Mouse (Mus musculus): Measurements from ENCODE around the gene Pex6. TPM values are rescaled to one million over a fixed set of nuclear protein-coding genes. Genes with fewer than 3 reads are reported as not detected.

The Pex6 gene
- total RNA-seq, 1 experiment from 2014 or later: 17.7 TPM

DNA sequence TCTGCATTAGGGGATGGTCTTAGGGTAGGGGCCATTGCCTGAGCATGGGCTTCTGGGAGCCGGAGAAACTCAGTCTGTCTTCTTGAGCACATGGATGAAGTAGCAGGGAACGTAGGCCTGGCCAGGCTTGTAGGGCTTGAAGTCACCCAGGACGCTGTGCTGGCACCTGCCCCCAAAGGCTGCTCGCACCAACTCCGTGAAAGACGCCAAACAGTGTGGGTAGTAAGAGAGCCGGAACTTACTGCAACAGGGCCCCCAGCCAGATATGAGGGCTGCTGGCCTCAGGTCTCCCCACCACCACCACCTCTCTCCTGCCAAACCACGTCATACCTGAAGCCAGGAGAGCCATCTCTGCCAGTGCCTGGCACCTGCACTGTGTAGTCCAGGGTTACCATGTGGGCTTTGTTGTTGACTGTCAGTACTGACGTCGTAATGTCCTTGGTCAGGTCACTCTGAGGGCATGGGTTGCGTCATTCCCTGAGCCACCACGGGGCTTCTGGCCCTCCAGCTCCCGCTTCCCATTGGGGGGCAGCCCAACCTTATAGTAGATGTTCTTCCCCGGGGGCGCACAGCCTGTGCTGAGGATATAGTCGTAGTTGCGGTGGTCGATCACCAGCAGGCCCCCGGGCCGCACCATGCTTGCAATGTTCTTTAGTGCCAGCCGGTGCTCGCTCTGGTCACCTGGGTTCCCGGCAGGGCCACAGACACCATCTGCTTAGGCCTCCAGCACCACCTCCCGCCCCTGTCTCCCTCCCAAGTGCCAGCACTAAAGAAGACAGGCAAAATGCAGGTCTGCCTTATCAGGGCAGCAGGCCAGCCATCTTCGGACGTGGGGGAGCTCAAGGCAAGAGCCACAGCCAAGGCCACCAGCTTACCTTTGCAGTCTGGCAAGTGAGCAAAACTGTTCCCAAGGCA lies 14.7 kb downstream of the Pex6 start:
- ATAC-seq (ENCODE audit: extremely low read depth, insufficient number of reproducible peaks, low FRiP score, poor library complexity, severe bottlenecking): no peak

DNA sequence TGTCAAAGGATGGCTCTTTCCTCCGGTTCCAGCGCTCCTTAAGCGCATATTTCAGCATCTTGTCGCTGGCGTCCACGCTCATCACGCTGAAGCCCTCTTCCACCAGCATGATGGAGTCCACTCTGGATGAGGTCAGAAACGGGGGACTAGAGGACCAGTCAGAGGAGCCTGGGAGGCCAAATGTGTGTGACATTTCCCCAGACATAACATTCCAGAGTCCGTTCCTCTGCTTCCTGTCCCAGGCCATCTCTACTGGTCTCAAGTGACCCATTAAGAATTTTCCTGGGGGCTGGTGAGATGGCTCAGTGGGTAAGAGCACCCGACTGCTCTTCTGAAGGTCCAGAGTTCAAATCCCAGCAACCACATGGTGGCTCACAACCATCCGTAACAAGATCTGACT lies 16.0 kb downstream of the Pex6 start:
- no peak for ATAC-seq (ENCODE audit: extremely low read depth, insufficient number of reproducible peaks, low FRiP score, poor library complexity, severe bottlenecking)

DNA sequence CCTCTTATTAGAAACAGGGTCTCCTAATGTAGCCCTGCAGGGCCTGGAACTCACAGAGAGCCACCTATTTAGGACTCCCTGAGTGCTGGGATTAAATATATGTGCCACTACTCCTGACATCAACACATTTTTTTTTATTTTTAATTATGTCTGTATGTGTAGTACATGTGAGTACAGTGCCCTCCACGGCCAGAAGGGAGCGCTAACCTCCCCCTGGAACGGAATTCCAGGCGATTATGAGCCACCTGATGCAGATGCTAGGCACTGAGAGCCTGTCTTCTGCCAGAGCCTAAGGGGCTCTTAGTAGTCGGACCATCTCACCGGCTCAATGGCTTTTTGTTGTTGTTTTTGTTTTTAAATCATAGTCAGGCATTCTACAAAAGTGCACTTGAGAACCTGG lies 16.8 kb downstream of the Pex6 start:
- no peak for ATAC-seq (ENCODE audit: extremely low read depth, insufficient number of reproducible peaks, low FRiP score, poor library complexity, severe bottlenecking)

DNA sequence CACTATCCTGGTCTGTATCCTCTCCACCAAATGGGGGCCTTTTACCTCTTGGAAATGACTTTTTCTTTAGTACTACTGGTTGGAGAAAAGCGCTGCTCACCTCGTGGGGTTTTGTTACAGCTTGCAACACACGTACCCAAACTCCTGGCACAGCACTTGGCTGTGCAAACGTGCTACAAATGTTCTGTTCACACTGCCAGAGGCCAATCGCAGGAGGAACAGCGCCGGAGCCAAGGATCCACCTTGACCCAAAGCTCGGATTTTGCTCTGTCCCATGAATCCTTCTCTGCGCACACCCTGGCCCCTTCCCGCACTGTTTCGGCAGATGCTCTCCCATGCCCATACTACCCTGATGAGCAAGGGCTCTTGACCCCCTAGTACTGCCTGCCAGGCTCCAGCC lies 17.2 kb downstream of the Pex6 start:
- ATAC-seq (ENCODE audit: extremely low read depth, insufficient number of reproducible peaks, low FRiP score, poor library complexity, severe bottlenecking): no peak

DNA sequence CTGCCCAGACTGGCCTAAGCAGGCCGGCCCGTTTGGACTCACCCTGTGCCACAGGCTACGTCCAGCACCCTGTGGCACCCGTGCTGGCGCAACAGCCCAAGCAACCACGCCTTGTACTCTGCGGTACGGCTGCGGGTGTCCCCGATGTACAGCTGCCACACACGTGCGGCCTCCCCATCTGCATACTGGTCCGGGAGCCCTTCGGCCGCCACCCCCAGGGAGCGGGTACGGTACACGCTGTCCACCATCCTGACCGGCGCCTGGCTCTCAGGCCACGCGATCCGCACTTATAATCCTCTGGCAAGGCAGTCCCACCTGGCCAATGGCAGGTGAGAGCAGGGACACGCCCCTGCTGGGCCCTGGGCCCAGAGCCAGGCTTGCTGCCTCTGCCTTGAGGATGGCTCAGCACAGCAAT lies 17.6 kb downstream of the Pex6 start, which contains the start of gene Gnmt:
Gnmt (minus strand) TSS at position 265 of the 415 bp plus-strand sequence.
- no peak for ATAC-seq (ENCODE audit: extremely low read depth, insufficient number of reproducible peaks, low FRiP score, poor library complexity, severe bottlenecking)

DNA sequence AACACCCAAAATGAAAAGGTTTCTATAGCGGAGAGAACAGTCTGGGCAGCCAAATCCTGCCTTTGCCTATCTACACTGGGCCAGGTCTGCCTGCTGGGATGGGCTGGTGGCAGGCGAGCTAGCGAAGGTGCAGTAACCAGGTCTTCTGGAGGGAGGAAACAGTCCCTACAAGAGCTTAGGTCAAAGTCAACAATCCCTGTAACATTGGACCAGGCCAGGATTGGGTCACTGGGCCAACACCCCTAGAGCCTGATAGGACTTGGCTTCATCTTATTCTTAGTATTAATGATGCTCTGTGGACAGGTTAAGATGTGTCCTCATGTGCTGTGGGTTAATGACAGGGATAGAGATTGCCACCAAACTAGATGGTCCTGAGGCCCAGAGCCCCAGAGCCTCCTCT lies 22.8 kb downstream of the Pex6 start:
- ATAC-seq (ENCODE audit: extremely low read depth, insufficient number of reproducible peaks, low FRiP score, poor library complexity, severe bottlenecking): no peak

DNA sequence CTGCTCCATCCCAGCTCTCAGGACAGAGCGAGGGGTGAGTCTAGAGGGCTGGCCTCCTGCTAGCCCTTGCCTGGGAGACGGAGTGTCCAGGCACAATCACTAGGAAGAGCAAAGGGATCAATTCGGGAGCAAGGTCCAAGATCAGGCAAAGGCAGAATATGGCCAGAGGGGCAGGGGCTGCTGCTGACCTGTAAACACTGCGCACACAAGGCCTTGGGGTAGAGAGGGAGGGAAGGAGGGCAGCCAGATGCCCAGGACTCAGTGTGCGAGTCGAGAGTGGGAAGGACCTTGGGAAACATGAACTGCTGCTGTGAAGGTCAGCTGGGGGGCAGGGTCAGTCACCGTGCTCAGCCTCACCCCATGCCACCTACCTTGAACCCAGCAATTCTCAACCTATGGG lies 24.0 kb downstream of the Pex6 start:
- ATAC-seq (ENCODE audit: extremely low read depth, insufficient number of reproducible peaks, low FRiP score, poor library complexity, severe bottlenecking): no peak

DNA sequence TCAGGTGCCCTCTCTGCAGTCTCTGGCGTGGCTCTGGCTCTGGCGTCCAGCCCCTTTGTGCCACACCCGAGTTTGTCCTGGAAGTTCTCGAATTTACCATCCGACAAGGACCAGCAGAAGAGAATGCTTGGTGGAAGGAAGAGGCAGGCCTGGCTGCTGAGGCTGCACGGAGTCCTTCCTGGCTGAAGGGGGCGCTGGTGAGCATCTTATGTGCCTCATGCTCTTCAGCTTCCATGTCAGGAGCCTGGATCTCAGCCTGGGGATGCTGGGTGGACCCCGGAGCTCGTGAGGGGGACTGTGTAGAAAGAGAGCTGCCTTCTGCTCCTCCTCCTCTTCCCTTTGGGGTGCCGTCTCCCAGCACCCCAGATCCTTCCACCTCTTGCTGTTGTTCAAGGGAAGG lies 24.9 kb downstream of the Pex6 start:
- ATAC-seq (ENCODE audit: extremely low read depth, insufficient number of reproducible peaks, low FRiP score, poor library complexity, severe bottlenecking): peak; percentile 61; the same call in 1 of the 2 replicates

DNA sequence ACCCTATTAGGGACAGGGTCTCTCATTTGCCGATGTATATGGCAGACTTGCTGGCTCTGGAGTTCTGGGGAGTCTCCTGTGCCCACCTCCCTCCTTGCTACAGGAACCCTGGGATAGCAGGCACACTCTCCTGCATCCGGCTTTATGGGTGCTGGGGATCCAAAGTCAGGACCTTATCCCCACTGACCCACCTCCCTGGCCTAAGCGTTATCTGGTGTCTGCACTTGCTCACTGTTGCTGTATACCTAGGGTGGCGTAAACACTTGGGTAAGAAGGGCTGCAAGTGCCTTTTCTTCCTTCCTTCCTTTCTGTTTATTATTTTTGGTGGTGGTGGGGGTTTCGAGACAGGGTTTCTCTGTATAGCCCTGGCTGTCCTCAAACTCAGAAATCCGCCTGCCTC lies 30.0 kb downstream of the Pex6 start:
- ATAC-seq (ENCODE audit: extremely low read depth, insufficient number of reproducible peaks, low FRiP score, poor library complexity, severe bottlenecking): no peak

DNA sequence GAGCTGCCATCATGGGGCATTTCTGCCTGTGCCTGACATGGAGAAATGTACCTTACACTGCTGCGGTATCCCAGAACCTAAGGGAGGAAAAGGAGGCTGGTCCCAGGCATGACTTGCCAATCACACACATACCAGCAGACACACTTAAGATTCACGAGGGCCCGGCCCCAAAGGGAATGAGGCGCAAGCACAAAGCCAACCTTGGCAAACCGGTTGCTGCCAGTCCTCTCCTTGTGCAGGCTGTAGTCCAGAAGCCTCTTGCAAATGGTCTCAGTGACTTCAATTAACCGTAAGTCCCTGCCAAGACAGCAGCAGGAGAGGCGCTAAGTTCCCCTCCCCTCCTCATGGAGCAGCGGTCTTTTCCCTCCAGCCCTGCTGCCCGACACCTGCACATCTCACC lies 31.7 kb downstream of the Pex6 start:
- no peak for ATAC-seq (ENCODE audit: extremely low read depth, insufficient number of reproducible peaks, low FRiP score, poor library complexity, severe bottlenecking)

DNA sequence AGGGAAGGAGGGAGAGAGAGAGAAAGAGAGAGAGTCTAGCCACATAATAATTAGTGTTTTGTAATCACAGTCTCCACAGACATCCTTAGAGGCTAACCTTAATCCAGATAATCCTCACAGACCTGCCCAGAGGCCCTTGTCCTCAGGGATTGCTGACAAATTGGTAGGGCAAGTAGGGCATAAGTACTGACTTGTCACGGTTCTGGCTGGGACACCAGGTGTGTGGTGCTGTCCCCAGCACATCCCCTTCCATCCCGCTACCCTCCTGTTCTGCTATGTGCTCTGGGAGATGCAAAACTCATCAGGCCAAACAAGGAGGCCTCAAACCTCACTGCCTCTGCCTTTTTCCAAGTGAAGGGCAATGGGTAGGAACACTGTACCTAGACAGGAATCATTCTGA lies 34.2 kb downstream of the Pex6 start:
- ATAC-seq (ENCODE audit: extremely low read depth, insufficient number of reproducible peaks, low FRiP score, poor library complexity, severe bottlenecking): no peak

DNA sequence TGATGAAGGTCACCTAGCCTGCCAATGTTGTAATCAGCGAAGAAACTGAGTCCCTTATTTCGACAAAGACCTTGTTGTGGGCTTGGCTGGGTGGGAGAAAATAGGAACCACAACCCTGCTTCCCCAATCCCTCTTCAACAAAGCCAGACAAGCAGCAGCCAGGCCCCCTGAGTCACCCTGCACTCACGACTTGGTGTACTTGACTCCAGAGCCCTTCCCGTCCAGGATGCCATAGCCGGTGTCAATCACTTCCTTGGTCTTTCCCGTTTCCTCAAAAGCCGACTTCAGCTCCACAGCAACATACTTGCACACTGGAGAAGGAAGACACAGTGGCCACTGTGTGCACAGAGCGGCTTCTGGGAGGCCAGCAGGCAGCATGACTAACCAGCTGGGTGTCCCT lies 36.0 kb downstream of the Pex6 start:
- ATAC-seq (ENCODE audit: extremely low read depth, insufficient number of reproducible peaks, low FRiP score, poor library complexity, severe bottlenecking): no peak

DNA sequence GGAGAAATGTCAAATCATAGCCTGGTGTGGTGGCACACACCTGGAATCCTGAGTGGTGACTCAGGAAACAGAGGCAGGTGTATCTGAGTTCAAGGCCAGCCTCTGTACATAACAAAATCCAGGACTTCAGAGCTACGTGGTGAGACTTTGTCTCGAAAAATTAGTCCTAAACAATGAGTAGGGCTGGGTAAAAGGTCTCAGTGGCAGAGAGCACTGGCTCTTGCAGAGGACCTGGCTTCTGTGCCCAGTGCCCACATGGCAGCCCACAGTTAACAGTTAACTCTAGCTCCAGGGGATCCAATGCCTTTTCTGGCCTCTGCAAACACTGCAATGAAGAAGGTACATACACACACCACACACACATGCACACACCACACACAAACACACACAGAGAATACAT lies 36.5 kb downstream of the Pex6 start:
- ATAC-seq (ENCODE audit: extremely low read depth, insufficient number of reproducible peaks, low FRiP score, poor library complexity, severe bottlenecking): no peak

DNA sequence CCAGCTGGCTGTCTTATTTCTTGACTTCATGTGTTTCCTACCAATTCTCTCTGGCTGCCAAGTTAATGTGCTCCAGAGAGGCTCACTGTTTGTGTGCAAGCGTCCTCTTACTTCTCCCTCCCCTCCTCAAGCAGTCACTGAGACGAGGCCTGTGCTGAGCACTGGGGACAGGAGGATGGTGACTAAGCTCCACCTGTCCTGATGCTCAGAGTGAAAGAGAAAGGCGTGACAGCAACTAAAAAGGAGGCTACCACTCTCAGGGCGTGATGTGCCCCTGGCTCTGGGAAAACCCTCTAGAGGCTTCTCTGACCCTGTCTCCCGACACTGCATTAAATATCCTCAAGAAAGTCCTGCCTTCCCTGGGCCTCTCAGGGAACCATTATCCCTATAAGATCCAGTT lies 38.0 kb downstream of the Pex6 start:
- no peak for ATAC-seq (ENCODE audit: extremely low read depth, insufficient number of reproducible peaks, low FRiP score, poor library complexity, severe bottlenecking)

DNA sequence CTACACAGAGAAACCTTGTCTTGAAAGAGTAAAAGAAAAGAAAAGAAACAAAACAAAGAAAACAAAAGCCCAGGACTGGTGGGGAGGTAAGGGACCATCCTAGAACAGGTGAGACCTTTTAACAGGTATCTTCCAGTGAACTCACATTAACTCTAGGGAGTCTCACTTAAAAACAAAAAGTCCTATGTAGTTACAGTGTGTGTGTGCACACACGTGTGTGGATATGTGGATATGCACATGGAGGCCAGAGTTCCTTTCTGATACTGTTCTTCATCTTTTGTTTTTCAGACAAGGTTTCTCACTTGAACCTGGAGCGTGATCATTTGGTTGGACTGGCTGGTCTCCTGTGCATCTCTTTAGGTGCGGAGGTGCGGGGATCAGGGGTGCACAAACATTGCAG lies 39.3 kb downstream of the Pex6 start:
- ATAC-seq (ENCODE audit: extremely low read depth, insufficient number of reproducible peaks, low FRiP score, poor library complexity, severe bottlenecking): no peak

DNA sequence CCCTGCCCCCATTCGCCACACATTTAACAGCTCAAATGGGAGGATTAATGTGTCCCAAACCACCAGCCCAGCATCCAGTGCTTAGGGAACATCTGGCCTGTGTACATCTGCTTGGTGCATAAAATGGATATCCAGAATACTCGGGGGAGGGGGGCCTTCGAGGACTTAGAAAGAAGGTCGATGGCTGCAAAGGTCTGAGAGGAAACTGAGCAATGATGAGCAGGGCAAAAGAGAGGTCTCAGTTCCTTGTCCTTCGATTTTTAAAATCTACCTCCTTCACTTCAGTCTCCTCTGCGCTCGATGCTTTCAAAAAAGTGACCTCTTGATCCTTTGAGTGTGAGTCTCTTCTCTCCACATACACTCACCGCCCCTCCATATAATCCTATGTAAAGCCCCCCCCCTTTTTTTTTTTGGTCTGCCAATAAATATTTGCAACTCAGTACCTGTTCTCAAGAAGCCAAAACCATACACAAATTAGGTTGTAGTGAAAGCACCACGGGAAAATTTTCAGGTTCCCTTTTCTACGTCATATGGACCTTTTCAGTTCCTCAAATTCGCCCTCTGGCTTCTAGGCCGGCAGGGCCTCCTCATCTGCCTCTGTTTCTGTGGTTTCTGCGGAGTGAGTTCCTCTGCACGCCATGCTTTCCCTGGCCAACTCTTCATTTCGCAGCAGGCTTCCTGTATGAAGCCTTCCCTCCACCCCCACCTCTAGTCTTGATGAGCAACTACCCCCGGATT lies 40.0 kb downstream of the Pex6 start:
- ATAC-seq (ENCODE audit: extremely low read depth, insufficient number of reproducible peaks, low FRiP score, poor library complexity, severe bottlenecking): peak; percentile 79

DNA sequence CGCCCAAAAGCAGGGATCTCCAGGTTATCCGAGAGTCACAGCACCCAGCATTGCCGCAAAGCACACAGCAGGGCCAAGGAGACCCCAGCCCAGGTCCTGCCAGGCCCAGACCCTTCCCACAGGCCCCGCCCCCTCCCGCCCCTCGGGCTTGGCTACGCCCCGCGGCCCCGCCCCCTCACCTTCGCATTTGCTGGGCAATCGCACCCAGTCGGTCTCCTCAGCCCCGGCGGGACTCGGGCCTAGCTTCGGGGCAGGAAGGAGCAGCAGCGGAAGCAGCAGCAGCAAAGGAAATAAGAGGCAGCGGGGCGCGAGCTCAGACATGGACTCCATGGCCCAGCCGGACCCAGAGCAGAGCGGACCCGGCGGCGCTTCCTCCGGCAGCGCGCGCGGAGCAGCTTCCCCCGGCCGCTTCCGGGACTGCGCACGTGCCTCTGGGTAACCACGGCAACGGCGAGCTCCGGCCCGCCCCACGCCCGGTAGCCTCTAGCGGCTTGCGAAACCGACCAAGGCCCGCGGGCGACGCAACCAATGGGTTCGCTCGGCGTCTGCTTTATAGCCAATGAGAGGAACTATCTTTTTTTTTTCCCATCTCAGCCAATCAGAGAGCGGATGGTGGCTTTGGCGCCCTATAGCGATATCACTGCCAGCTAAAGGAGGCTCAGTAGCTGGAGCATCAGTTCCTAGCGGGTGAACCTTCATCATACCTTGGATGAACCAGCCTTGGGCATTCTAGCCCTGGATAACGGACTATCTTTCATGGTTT lies 40.7 kb downstream of the Pex6 start, which contains the start of gene Cnpy3:
Cnpy3 (minus strand) TSS at position 421 of the 763 bp plus-strand sequence.
- ATAC-seq (ENCODE audit: extremely low read depth, insufficient number of reproducible peaks, low FRiP score, poor library complexity, severe bottlenecking): peak; percentile 87

DNA sequence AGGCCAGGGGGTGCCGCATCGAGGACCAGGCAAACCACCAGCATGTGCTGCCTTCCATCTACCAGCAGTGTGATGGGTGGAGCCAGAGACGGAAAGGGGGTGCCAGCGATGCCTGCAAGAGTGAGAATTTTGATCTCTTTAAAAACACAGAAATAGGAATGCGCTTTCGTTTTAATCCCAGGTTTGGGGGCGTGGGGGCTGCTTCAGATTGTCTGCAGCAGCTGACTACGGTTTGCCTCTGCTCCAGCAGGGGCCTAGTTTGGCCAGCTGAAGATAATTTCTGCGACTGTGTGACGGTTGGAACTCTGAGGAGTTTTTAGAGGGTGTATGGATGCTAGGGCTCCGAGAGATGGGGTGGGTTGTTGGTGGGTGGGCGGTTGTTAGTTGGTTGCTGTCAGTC lies 47.5 kb downstream of the Pex6 start:
- no peak for ATAC-seq (ENCODE audit: extremely low read depth, insufficient number of reproducible peaks, low FRiP score, poor library complexity, severe bottlenecking)

DNA sequence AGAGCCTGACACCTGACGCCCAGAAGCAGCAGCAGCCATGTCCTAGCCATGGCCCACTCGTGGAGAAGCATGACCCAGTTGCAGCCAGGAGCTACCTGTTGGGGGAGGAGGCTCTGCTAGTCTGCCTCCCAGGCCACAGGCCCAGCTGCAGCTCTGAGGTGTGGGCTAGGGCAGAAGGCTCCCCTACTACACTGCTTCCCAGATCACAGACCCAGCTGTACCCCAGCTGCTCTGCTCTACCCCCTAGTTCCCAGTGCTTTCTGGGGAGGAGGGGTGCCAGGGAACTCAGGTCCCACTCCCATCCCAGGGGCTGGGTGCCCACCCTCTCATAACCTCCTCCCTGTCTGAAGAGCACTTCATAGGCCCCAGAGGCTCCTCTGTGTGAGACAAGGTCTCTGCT lies 52.3 kb downstream of the Pex6 start, which contains the start of gene Ptcra:
Ptcra (minus strand) TSS at position 169 of the 400 bp plus-strand sequence.
- no peak for ATAC-seq (ENCODE audit: extremely low read depth, insufficient number of reproducible peaks, low FRiP score, poor library complexity, severe bottlenecking)

Measured in neutrophil, adult 5-6 weeks (primary cell).